Mouse (Mus musculus): ENCODE data around the gene Cks2. TPM values are rescaled to one million over a fixed set of nuclear protein-coding genes. Genes with fewer than 3 reads are reported as not detected.

The Cks2 gene
- total RNA-seq, 1 experiment, result 188 TPM

DNA sequence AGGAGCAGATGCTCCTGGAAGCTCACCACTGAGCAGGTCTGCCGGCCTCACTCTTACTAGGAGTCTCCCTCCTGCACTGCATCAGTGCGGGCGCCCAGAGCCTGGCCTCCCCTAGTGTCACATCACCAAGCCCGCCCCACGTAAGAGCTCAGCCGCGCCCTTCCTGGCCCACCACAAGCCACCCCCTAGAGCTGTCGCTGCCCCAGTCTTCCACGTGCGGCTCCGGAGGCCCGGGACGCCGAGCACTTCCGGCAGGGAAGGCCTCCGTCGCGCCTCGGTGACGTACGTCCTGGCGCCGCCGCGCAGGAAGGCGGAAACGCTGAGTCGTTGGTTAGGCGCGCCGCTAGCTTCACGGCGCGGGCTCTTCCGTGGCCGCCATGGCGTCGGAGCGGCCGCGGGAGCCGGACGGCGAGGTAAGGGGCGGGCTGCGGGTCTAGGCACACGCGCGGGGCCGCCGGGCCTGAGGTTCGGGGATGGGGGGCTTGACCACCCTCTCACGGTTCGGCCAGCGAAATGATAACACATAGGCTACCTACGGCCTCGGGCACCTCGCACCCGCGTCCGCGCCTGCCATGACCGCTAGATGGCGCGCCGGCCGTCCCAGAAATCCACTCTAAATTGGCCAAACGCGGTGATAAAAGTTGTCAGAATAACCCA is 6.5 kb downstream of the Cks2 start, which contains the start of gene Secisbp2:
Gene Secisbp2, plus strand, starts transcription at position 290 of the 657 bp plus-strand sequence.
- H3K27ac ChIP-seq (ENCODE audit: insufficient read depth, low read depth, low read length, poor library complexity, severe bottlenecking), result peak within 1 kb of the TSS; percentile 92
- peak; percentile 83 for DNase-seq (ENCODE audit: low read depth, low spot score)
- no peaks in the 10 kb centered on the region for H3K9me3 ChIP-seq (ENCODE audit: control insufficient read depth, insufficient read depth, low read depth, low read length)
- in situ Hi-C loops (cut with MboI; ENCODE audit: low sequenced_read_pairs in 2 of 2, unreplicated experiment in 2 of 2), result no loop called here
- H3K9ac ChIP-seq (ENCODE audit: insufficient read depth, low read depth, low read length, poor library complexity, severe bottlenecking), result peak within 1 kb of the TSS; percentile 96
- H3K36me3 ChIP-seq (ENCODE audit: control insufficient read depth, insufficient read depth, low read length, poor library complexity, severe bottlenecking), result peaks cover 30% of the 10 kb centered on the region
- H3K4me1 ChIP-seq (ENCODE audit: control insufficient read depth in 2 of 2, insufficient read depth in 2 of 2, low read length in 2 of 2, poor library complexity in 1 of 2), result peaks cover 3 to 6% of the 10 kb centered on the region in 2 experiments
- peak; percentile 81 for TF ChIP-seq HCFC1 (IDR thresholded peaks at IDR 0.05; ENCODE audit: borderline replicate concordance, insufficient read depth, low read length)
- TF ChIP-seq CHD2 (IDR thresholded peaks at IDR 0.05; ENCODE audit: low read depth, low read length), result no peak
- TF ChIP-seq ZNF384 (IDR thresholded peaks at IDR 0.05; ENCODE audit: low read depth, low read length), result no peak
- peak; percentile 73 for TF ChIP-seq MAFK (IDR thresholded peaks at IDR 0.05; ENCODE audit: insufficient read depth, low read depth, low read length)
- H3K4me3 ChIP-seq (ENCODE audit: insufficient read depth in 1 of 2, low read depth in 1 of 2, low read length in 2 of 2, poor library complexity in 1 of 2, severe bottlenecking in 1 of 2), result peak within 1 kb of the TSS; percentile 82 to 90

DNA sequence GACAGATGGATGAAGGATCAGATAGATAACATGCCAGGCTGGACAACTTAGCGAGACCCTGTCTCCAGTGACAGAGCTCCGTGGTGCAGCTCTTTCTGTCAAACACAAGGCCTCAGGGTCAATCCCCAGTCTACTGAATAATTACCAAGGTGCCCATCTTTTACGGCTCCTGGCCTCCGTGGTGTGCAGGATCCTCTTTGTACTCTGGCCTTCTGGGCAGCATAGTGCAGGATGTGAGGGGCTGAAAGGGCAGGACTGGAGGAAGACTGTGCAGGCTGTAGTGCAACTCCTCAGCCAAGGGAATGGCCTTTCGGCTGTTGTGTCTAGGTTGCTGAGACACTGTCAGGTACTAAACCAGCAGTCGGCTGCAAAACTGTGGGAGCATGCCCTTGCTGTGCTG is 8.1 kb downstream of the Cks2 start:
- in situ Hi-C loops (cut with MboI; ENCODE audit: low sequenced_read_pairs in 2 of 2, unreplicated experiment in 2 of 2), result no loop called here
- Histone ChIP-seq H3K4me3 (ENCODE audit: insufficient read depth in 1 of 2, low read depth in 1 of 2, low read length in 2 of 2, poor library complexity in 1 of 2, severe bottlenecking in 1 of 2) (no peak overlapping the region), H3K4me1 (ENCODE audit: control insufficient read depth in 2 of 2, insufficient read depth in 2 of 2, low read length in 2 of 2, poor library complexity in 1 of 2) (peaks cover 3% of the 10 kb centered on the region in 2 experiments; a peak in 3 of 4 replicates), H3K9me3 (ENCODE audit: control insufficient read depth, insufficient read depth, low read depth, low read length) (no peaks in the 10 kb centered on the region), H3K27ac (ENCODE audit: insufficient read depth, low read depth, low read length, poor library complexity, severe bottlenecking) (no peak overlapping the region), H3K9ac (ENCODE audit: insufficient read depth, low read depth, low read length, poor library complexity, severe bottlenecking) (no peak overlapping the region), H3K36me3 (ENCODE audit: control insufficient read depth, insufficient read depth, low read length, poor library complexity, severe bottlenecking) (peaks cover 40% of the 10 kb centered on the region)
- no peak for DNase-seq (ENCODE audit: low read depth, low spot score)
- no peak for TF ChIP-seq HCFC1 (IDR thresholded peaks at IDR 0.05; ENCODE audit: borderline replicate concordance, insufficient read depth, low read length)
- TF ChIP-seq MAFK (IDR thresholded peaks at IDR 0.05; ENCODE audit: insufficient read depth, low read depth, low read length), result no peak
- TF ChIP-seq ZC3H11A (IDR thresholded peaks at IDR 0.05; ENCODE audit: borderline replicate concordance, low read depth, low read length), result no peak
- no peak for TF ChIP-seq ZNF384 (IDR thresholded peaks at IDR 0.05; ENCODE audit: low read depth, low read length)
- no peak for TF ChIP-seq CHD2 (IDR thresholded peaks at IDR 0.05; ENCODE audit: low read depth, low read length)

DNA sequence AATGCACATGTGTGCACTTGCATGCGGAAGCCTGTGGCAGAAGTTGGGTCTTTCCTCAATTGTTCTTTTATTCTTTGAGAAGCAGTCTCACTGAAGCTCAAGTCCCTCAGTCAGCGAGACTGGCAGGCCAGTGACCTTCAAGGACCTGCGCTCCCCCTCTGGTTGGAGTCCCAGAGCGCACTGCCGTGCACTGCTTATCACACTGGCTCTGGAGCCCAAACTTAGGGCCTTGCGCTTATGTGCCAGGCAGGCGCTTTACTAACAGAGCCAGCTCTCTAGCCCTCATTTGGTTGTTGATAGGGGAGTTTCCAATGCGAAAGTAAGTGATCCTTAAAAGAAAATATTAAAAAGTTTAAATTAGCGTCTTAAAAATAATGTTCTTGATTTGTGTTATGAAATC is 8.9 kb downstream of the Cks2 start:
- no peak for DNase-seq (ENCODE audit: low read depth, low spot score)
- H3K4me1 ChIP-seq (ENCODE audit: control insufficient read depth in 2 of 2, insufficient read depth in 2 of 2, low read length in 2 of 2, poor library complexity in 1 of 2), result peaks cover 2 to 3% of the 10 kb centered on the region in 2 experiments; a peak in 3 of 4 replicates
- H3K36me3 ChIP-seq (ENCODE audit: control insufficient read depth, insufficient read depth, low read length, poor library complexity, severe bottlenecking), result peaks cover 43% of the 10 kb centered on the region
- no peak overlapping the region for H3K9ac ChIP-seq (ENCODE audit: insufficient read depth, low read depth, low read length, poor library complexity, severe bottlenecking)
- no peaks in the 10 kb centered on the region for H3K9me3 ChIP-seq (ENCODE audit: control insufficient read depth, insufficient read depth, low read depth, low read length)
- no peak overlapping the region for H3K27ac ChIP-seq (ENCODE audit: insufficient read depth, low read depth, low read length, poor library complexity, severe bottlenecking)
- TF ChIP-seq HCFC1 (IDR thresholded peaks at IDR 0.05; ENCODE audit: borderline replicate concordance, insufficient read depth, low read length) (no peak), MAFK (IDR thresholded peaks at IDR 0.05; ENCODE audit: insufficient read depth, low read depth, low read length) (no peak), CHD2 (IDR thresholded peaks at IDR 0.05; ENCODE audit: low read depth, low read length) (no peak), ZC3H11A (IDR thresholded peaks at IDR 0.05; ENCODE audit: borderline replicate concordance, low read depth, low read length) (no peak), ZNF384 (IDR thresholded peaks at IDR 0.05; ENCODE audit: low read depth, low read length) (no peak)
- in situ Hi-C loops (cut with MboI; ENCODE audit: low sequenced_read_pairs in 2 of 2, unreplicated experiment in 2 of 2), result no loop called here
- H3K4me3 ChIP-seq (ENCODE audit: insufficient read depth in 1 of 2, low read depth in 1 of 2, low read length in 2 of 2, poor library complexity in 1 of 2, severe bottlenecking in 1 of 2), result no peak overlapping the region

DNA sequence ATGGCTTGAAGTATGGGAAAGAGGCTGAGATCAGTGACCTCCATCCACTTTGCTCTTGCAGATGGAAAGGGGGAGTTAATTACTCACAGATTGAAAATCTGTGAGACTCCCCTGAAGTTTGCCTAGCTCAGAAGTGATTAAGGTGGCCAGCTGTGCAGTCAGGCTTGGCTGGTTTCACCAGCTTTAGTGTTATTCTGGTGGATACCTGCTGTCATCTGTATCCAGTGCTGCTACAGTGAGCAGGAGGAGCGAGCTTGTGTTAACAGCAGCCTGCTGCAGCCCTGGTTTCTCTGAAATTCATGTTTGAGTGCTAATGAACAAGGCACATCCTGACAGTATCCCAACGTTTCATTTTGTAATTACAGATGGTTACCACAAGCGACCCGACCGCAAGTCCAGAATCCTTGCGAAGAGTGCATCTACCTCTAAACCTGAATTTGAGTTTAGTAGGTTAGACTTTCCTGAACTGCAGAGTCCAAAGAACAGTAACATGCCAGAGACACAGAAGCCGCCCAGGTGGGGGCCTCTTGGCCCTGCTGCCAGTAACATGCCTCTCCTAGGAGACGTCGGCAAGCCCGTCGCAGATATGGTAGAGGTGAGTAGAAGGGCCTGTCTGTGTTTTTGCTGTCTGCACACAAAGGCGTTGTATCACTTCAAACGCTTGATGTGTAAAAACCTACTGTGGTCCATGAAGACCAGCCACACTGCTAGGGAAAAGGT is 11.6 kb downstream of the Cks2 start:
- in situ Hi-C loops (cut with MboI; ENCODE audit: low sequenced_read_pairs in 2 of 2, unreplicated experiment in 2 of 2), result no loop called here
- peaks cover 49% of the 10 kb centered on the region for H3K36me3 ChIP-seq (ENCODE audit: control insufficient read depth, insufficient read depth, low read length, poor library complexity, severe bottlenecking)
- peaks cover 0 to 3% of the 10 kb centered on the region in 2 experiments; a peak in 3 of 4 replicates for H3K4me1 ChIP-seq (ENCODE audit: control insufficient read depth in 2 of 2, insufficient read depth in 2 of 2, low read length in 2 of 2, poor library complexity in 1 of 2)
- H3K27ac ChIP-seq (ENCODE audit: insufficient read depth, low read depth, low read length, poor library complexity, severe bottlenecking), result no peak overlapping the region
- no peak overlapping the region for H3K4me3 ChIP-seq (ENCODE audit: insufficient read depth in 1 of 2, low read depth in 1 of 2, low read length in 2 of 2, poor library complexity in 1 of 2, severe bottlenecking in 1 of 2)
- no peak for TF ChIP-seq HCFC1 (IDR thresholded peaks at IDR 0.05; ENCODE audit: borderline replicate concordance, insufficient read depth, low read length)
- TF ChIP-seq ZC3H11A (IDR thresholded peaks at IDR 0.05; ENCODE audit: borderline replicate concordance, low read depth, low read length), result no peak
- no peak for TF ChIP-seq CHD2 (IDR thresholded peaks at IDR 0.05; ENCODE audit: low read depth, low read length)
- no peak for TF ChIP-seq ZNF384 (IDR thresholded peaks at IDR 0.05; ENCODE audit: low read depth, low read length)
- TF ChIP-seq MAFK (IDR thresholded peaks at IDR 0.05; ENCODE audit: insufficient read depth, low read depth, low read length), result no peak
- DNase-seq (ENCODE audit: low read depth, low spot score), result no peak
- H3K9me3 ChIP-seq (ENCODE audit: control insufficient read depth, insufficient read depth, low read depth, low read length), result no peaks in the 10 kb centered on the region
- H3K9ac ChIP-seq (ENCODE audit: insufficient read depth, low read depth, low read length, poor library complexity, severe bottlenecking), result no peak overlapping the region
